Mouse (Mus musculus) heart, adult 11 months (tissue): ENCODE data around the gene Pcmt1.

Source experiments
- DNase-seq: peaks from one replicate; pipeline ENCODE4 v3.0.0; 2022

Gene Pcmt1

DNA sequence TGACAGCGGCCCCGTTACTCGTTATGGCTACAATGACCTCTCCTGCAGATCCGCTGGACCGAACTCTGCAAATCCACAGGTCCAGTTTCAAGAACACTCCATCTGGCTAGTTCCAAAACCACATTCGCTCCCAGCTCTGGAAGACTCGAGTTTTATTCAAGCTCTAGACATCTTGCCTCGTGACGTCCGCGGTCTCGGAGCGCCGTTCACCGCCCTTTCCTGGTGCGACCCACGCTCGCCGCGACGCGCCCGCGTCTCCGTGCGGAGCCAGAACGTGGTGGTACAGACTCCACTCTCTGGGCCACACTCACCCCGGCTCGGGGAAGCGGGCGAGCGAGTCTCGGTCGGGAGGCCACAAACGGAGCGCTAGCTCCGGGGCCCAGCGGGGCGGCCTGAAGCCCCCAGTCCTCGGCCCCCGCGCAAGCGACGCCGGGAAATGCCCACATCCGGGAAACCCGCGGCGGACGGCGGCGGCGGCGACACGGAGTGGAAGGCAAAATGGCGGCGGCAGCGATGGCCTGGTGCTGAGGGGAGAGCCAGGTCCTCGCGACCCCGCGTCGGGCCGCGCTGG lies at the start of gene Pcmt1, which contains the start of gene Lats1:
Gene Pcmt1 (minus strand): TSS at position 406 of the 571 bp plus-strand sequence.
Gene Lats1 (plus strand): TSS at position 484 of the 571 bp plus-strand sequence.
- peak; percentile 99 for DNase-seq

DNA sequence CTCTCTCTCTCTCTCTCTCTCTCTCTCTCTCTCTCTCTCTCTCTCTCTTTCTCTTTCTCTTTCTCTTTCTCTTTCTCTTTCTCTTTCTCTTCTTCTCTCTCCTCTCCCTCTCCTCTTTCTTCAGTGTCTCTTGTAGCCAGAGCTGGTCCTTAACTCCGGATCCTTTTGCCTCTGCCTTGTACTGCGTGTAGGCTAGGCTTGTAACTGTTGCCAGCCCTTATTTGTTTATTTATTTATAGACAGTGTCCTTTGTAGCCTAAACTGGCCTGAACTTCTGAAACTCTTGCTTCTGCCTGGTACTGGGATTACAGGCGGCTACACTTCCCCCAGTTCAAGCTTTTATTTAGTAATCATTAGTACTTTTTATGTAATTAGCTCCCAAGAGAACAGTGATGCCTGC lies 46.1 kb upstream of the Pcmt1 start:
- no peak for DNase-seq

DNA sequence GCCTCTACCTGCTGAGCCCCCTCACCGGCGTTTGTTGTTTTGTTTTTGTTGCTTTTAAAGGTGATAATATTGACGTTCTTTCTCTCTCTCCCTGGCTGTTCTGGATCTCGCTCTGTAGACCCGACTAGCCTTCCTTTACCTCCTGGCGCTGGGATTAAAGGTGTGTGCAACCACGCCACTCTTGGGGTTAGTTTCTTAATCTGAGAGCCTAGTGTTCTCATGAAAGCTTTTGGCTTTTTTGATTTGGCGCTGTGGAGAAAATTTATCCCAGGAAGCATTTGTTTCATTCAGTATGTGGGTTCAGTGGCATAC lies 45.5 kb upstream of the Pcmt1 start:
- no peak for DNase-seq

- peak; percentile 99 for DNase-seq
These were observed 45.0 kb upstream of the Pcmt1 start, which contains the start of gene Katna1 for GRCm38 (mm10) chr10:7725751-7726500. TSS of gene Katna1 (plus strand) at chr10:7726000.

DNA sequence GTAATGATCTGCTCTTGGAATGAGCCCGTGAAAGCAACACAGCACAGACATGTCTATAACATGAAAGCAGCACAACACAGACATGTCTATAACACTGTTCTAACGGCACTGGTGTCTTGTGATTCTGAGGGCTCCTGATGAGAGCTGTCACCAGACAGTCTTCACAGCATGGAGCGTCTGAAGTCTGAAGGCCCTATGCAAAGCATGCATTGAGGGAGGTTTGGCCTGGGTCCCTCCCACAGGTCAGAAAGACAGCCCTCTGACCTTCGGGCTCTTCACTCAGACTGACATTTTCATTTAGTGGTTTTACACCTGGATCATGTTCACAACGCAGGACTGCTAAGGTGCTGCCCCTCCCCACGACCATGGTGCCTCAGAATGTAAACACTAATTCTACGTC lies 34.1 kb upstream of the Pcmt1 start:
- peak; percentile 61 for DNase-seq

- peak; percentile 51 for DNase-seq
These were observed 31.6 kb upstream of the Pcmt1 start for GRCm38 (mm10) chr10:7712506-7712905.

- DNase-seq: peak; percentile 53
These were observed 29.2 kb upstream of the Pcmt1 start for GRCm38 (mm10) chr10:7710121-7710520.

- DNase-seq: peak; percentile 76
These were observed 21.6 kb upstream of the Pcmt1 start for GRCm38 (mm10) chr10:7702586-7702985.

DNA sequence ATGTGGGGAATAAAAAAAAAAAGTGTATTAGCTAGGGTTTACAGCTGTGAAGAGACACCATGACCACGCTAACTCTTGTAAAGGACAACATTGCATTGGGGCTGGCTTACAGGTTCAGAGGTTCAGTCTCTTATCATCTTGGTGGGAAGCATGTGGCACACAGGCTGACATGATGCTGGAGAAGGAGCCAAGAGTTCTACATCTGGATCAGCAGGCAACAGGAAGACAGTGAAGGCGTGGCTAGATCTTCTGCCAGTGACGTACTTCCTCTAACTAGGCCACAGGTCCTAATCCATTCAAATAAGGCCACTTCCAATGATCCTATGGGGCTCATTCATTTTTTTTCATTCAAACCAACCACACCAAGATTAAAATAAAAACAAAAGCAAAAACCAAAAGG lies 19.2 kb upstream of the Pcmt1 start:
- peak; percentile 64 for DNase-seq

DNA sequence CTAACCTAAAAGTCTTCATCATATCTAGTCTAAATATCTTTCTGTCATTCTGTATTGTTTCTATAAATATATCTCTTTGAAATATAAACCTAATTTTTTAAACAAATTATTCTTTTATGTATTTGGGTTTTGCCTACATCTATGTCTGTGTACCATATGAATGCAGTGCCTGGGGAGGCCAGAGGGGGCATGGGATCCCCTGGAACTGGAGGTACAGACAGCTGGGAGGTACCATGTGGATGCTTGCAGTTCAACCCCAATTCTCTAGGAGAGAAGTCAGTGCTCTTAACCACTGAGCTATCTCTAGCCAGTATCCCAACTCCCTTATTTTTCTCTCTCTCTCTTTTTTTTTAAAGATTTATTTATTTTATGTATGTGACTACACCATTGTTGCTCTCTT lies 14.3 kb upstream of the Pcmt1 start:
- peak; percentile 49 for DNase-seq

GRCm38 (mm10) chr10:7686902-7687301 lies 6.0 kb upstream of the Pcmt1 start:
- DNase-seq: peak; percentile 4

DNA sequence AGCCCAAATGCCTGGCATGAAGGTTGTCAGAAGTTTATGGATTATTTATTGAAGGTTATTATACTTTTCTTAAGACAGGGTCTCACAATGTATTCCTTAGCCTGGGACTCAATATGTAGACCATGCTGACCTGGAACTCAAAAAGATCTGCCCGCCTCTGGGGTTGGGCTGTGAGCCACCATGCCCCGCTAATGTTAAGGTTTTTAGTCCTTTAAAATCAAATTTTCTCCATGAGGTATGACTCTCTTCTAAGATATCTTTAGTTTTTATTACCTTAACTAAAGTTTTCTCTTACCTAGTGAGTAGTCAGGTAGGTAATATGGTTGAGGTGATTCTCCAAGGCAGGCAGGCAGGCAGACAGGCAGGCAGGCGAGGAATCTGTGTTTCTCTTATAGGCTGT lies 1.3 kb upstream of the Pcmt1 start:
- DNase-seq: peak; percentile 72

GRCm38 (mm10) chr10:7681343-7682025 lies 548 bp upstream of the Pcmt1 start:
- DNase-seq: peak; percentile 98

- no peak for DNase-seq
These were observed 7.3 kb downstream of the Pcmt1 start for GRCm38 (mm10) chr10:7673673-7674072.

DNA sequence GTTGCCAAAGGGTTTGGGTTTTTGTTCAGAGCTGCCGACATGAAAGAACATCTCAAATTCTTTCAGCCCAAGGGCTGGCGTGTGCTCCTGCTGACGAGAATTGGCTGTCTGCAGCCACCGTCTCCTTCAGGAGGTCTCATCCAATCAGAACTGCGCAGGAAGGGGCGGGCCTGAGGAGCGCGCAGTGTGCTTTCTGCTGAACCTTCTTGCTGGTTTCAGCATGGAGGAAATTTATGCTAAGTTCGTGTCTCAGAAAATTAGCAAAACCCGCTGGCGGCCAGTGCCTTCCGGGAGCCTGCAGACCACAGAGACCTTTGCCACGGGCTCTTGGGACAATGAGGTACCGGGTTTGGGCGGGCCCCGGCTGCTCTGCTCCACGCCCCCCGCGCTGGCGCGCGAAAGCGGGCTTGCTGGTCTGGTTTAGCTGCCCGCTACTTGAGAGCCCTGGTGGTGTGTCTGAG lies 13.6 kb downstream of the Pcmt1 start, which contains the start of gene Nup43:
Gene Nup43 (plus strand): TSS at position 162 of the 461 bp plus-strand sequence.
- DNase-seq: peak; percentile 99

DNA sequence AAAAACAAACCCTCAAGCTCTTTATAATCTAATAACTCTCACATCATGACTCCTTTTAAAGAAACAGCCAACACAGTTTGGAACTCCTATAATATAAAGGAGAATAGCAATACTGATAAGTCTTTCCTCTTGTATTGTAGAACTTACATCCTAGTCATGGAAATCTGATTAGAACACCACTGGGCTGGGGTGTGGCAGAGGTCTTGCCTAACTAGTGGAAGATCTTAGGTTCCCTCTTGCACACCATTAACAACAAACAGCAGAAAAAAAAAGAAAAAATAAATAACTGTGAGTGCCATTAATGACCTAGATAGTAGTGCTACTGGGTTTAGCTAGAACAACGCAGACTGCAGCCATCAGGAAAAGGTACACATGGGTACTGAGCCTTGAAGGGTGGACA lies 16.0 kb downstream of the Pcmt1 start:
- peak; percentile 37 for DNase-seq

- no peak for DNase-seq
These were observed 16.9 kb downstream of the Pcmt1 start for GRCm38 (mm10) chr10:7664027-7664526.

- DNase-seq: peak; percentile 100
These were observed 17.5 kb downstream of the Pcmt1 start for GRCm38 (mm10) chr10:7663159-7664026.

DNA sequence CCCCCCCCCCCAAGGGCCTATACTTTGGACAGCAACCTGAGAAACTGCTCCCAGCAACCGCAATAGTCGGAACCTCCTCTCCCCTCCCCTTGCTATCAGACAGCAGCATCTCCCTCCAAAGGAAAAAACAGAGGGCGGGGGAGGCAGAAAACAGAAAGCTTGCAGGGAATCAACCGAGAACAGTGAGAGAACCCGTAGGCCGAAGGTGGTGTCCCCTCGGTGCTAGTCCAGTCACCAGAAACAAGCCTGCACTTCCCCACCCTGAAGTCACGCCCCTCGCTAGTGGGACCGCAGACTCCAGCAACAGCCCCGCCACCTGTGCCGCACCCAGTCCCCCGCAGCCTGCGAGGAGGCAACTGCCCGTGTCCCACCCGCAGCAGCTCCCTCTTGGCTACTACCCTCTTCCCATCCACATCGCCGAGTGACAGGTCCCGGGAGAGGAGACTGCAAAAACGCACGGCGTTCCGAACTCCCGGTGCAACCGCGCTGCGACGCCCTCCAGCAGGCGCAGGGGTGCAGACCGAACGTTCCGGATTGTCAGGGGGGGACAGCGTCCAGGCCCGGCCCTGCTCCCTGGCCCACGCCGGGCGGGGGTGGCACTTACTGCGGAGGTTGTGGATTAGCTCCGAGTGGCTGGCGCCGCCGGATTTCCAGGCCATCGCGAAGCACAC lies 18.3 kb downstream of the Pcmt1 start:
- DNase-seq: no peak

DNA sequence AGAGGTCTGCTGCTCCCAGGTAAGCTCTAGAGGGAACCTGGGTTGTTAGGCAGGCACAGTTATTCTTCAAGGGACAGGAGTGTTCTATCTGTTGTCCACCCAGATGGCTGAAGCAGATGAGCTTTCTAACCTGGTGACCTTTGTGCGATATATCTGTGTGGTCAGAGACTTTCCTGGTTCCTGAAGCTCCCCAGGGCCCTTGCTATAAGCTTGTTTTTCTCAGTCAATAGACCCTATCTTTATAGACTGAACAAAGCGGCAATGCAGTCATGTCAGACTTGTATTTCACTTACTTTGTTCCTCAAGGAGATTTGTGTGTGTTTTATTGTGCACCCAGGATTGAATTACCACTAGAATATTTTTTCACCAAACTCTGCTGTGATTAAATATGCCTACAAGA lies 29.9 kb downstream of the Pcmt1 start:
- peak; percentile 15 for DNase-seq

DNA sequence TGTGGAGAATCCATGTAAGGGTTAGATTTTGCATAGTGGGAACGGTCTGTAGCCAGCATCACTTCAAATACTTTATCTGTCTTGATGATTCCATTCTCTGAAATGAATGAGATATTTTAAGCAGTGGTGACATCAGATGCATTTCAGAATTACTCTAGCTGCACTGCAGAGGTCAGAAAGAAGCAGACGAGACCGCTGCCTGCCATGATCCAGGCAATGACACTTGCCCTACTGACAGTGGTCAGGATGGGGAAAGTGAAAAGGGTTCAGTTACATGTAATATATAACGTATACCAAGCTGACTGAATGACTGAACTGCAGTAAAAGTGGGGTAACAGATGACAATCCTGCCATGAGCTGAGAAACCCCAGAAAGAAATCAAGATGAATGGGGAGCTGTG lies 31.9 kb downstream of the Pcmt1 start:
- peak; percentile 60 for DNase-seq

- DNase-seq: peak; percentile 21
These were observed 35.0 kb downstream of the Pcmt1 start for GRCm38 (mm10) chr10:7645911-7646310.
